Mouse (Mus musculus) heart, postnatal 36 days (tissue): ENCODE results near the gene Xbp1. TPM values are rescaled to one million over a fixed set of nuclear protein-coding genes. Genes with fewer than 3 reads are reported as not detected.
"Not testable (repeated sequence)": the region's sequence is repeated elsewhere in the genome, so short reads cannot be mapped to it uniquely, and the experiment has no call there.

ENCODE experiments used
- DNase-seq, 2 experiments: peaks; one replicate each; pipeline ENCODE4 v3.0.0; 2021 to 2022
- intact Hi-C: fragments of 180-260 bp; cut with DNase I; formaldehyde crosslinking; loops from one replicate; pipeline ENCODE4 v1.15.1; 2025
- total RNA-seq, 2 experiments: library from RNA; stranded (reverse); gene quantifications; 2 replicates each; pipeline ENCODE4 v1.2.3; 2021

Xbp1 gene
- 10 to 100 TPM; 59.2 to 65.2 TPM for total RNA-seq

DNA sequence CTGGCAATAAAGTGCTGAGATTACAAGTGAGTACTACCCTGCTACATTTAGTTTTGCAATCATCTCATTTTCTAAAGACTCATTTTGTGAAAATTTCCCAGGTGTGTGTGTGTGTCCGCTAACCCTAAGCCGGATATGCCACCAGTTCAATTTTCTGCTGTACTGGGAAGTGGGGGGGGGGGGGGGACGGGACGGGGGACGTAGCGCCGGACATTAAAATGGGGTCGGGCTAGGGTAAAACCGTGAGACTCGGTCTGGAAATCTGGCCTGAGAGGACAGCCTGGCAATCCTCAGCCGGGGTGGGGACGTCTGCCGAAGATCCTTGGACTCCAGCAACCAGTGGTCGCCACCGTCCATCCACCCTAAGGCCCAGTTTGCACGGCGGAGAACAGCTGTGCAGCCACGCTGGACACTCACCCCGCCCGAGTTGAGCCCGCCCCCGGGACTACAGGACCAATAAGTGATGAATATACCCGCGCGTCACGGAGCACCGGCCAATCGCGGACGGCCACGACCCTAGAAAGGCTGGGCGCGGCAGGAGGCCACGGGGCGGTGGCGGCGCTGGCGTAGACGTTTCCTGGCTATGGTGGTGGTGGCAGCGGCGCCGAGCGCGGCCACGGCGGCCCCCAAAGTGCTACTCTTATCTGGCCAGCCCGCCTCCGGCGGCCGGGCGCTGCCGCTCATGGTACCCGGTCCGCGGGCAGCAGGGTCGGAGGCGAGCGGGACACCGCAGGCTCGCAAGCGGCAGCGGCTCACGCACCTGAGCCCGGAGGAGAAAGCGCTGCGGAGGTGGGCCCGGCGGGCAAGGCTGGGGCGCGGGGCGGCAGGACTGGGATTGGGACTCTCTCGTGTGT, at the start of gene Xbp1:
Gene Xbp1, plus strand, starts transcription at position 248 of the 854 bp plus-strand sequence.
- DNase-seq, result peak; percentile 96 to 99
- intact Hi-C loops, result no loop called here

DNA sequence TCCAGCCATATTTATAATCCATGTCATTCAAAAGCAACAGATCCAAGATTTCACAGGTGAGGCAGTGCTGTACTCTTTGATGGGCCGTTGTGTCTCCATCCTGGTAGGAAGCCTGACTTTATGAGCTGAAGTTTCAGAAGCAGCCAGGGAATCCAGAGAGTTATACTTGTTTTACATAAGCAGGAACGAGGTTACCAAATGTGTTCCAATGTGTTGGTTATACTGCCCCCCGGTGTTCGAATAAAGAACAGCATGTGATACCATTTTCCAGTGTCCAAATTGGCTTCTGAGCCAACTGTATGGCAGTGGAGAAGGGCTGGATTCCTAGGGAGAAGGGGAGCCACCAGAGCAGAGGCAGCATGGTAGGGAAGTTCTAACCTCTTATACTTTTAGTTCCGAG, 46.3 kb upstream of the Xbp1 start:
- peak; percentile 68 to 71 for DNase-seq
- intact Hi-C loops, result loop anchor here (1.0 to 5.0 kb wide), 2 partner anchors 184 to 292 kb away; no protein-coding TSS in a partner anchor

DNA sequence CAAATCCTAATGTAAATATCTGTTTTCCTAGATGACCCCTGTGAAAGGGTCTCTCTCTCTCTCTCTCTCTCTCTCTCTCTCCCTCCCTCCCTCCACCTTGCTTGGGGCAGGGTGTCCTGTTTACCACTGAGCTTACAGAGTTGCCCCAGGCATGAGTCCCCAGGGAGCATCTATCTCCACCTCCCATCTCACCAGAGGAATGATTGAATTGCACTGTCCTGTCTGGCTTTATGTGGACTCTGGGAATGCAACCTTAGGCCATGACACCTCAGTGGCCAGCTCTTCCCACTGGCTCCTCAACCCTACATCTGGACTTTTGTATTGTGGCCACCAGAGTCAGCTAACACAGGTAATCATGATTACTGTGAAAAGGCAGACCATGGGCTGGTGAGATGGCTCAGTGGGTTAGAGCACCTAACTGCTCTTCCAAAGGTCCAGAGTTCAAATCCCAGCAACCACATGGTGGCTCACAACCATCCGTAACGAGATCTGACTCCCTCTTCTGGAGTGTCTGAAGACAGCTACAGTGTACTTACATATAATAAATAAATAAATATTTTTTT, 44.8 kb upstream of the Xbp1 start:
- DNase-seq, result not testable (repeated sequence)
- intact Hi-C loops, result loop anchor here (5.0 kb wide), 1 partner anchor 363 kb away; no protein-coding TSS in a partner anchor

DNA sequence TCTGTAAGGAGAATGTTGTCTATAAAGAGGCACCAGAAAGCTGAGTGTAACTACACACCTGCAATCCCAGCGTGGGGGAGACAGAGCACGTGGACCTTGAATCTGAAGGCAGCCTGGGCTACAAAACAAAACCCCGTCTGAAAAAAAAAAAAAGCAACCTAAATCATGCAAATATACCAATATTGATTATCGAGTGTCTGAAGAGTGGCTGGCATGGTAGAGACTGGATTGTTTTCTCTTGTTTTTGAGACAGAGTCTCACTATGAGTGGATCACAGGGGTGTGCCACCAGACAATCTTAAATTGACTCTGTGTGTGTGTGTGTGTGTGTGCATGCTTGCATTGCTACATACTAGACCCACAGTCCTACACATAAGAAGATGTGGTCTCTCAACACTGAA, 43.7 kb upstream of the Xbp1 start:
- intact Hi-C loops, result loop anchor here (5.0 kb wide), 1 partner anchor 365 kb away; no protein-coding TSS in a partner anchor

DNA sequence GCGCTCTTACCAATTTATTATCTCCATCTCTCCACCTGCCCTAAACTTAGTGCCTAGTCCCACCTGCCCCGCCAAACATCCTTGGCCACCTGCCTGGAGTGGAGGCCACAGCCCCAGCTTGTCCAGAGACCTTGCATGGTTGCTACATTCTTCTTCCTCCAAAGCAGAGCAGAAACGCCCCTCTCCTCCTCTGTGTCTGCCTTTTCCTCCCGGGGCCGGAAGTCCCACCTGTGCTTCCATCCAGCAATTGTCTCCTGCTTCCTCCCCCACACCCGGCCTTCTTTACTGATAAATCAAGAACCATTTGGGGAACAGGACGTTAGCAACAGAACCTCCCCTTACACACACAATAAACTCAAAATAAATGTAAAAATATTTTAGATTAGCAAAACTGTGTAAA, 42.3 kb upstream of the Xbp1 start:
- no peak for DNase-seq

More for the DNA sequence above, 43.7 kb upstream of the Xbp1 start:
- no peak for DNase-seq

DNA sequence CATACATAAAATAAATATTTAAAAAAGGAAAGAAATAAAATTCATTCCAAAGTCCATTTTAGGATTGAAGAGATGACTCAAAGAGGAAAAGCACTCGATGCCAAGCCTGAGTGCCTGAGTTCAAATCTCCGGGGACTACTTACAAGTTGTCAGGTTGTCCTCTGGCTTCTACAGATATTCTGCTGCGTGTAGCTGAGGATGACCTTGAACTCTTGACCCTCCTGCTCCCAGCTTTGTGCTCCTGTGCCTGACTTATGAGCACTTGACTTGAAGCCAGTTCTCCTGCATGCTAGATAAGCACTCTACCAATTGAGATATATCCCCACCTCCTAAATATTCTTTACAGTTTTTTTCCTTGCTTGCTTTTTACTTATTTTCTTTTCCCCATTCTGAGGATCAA, 41.6 kb upstream of the Xbp1 start:
- DNase-seq, result no peak
- intact Hi-C loops, result loop anchor here (5.0 kb wide), 1 partner anchor 367 kb away; no protein-coding TSS in a partner anchor

More for the DNA sequence above, 42.3 kb upstream of the Xbp1 start:
- intact Hi-C loops, result loop anchor here (5.0 kb wide), 1 partner anchor 366 kb away; no protein-coding TSS in a partner anchor

DNA sequence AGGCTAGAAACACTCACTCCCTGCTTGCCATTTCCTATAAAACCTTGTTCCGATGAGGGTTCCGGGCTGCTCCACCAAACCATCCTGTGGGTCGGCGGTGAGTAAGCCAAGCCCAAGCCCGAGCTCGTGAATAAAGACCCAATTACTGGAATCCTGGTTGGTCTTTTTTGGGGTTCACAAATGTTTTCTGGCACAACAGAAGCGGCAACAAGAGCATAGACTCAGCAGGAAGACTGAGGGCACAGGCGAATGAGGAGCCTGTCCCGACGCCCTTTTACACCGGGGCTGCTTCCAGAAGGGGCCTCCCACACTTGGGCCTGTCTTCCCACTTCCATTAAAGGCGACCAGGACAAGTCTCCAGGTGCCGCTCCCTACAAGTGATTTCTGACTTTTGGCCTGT, 37.9 kb upstream of the Xbp1 start:
- DNase-seq, result no peak
- intact Hi-C loops, result loop anchor here (5.0 kb wide), 1 partner anchor 225 kb away; no protein-coding TSS in a partner anchor

DNA sequence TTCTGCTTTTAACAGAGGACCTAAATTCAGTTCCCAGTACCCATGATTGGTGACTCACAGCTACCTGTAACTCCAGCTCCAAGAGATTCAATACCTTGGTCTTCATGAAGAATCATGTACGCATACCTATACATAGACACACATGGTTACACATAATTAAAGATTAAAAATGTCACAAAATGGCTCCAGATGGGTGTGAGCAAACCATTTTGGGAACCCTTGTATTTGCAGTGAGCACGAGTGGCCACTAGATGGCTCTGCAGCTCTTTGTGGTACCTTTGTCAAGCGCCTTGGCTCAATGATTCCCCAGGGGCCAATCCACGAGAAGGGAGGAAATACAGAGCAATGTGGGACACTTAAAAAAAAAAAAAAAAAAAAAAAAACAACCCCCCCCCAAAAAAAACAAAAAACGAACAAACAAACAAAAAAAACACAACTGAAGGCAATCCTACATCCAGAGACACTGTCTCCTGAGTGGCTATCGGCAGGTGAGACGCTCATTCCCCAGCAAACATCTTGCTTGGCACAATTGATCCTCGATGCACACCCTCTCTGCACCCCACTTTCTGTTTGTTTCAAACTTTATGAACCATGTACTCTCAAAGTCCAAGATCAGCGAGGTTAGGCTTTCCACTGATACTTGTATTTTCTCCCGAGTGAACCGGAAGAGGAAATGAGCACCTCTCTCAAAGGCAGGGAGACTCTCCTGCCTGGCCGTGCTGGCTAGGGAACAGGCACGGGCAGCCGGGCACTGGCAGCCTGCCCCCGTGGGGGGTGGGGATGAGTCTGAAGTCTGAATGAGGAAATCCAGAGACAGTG, 35.1 kb upstream of the Xbp1 start:
- intact Hi-C loops, result loop anchor here (1.0 to 2.0 kb wide), 4 partner anchors 37 to 401 kb away; no protein-coding TSS in a partner anchor
- peak; percentile 85 to 86 for DNase-seq

DNA sequence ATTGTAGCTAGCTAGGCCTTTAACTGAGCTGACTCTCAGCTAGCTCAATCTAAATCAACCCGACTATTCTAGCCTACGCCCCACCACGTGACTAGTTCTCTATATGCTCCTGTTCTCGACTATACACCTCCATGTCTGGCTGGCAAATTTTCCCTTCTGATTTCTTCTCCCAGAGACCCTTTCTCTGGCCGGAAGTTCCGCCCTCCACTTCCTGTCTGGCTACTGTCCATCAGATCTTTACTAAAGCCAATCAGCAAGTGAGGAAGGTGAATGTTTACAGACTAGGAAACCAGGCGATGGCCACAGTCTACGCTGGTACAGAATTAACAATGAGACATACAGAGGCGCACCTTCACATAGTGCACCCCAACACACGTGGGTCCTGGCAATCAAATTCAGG, 31.0 kb upstream of the Xbp1 start:
- DNase-seq, intact Hi-C loops: not testable (repeated sequence)

DNA sequence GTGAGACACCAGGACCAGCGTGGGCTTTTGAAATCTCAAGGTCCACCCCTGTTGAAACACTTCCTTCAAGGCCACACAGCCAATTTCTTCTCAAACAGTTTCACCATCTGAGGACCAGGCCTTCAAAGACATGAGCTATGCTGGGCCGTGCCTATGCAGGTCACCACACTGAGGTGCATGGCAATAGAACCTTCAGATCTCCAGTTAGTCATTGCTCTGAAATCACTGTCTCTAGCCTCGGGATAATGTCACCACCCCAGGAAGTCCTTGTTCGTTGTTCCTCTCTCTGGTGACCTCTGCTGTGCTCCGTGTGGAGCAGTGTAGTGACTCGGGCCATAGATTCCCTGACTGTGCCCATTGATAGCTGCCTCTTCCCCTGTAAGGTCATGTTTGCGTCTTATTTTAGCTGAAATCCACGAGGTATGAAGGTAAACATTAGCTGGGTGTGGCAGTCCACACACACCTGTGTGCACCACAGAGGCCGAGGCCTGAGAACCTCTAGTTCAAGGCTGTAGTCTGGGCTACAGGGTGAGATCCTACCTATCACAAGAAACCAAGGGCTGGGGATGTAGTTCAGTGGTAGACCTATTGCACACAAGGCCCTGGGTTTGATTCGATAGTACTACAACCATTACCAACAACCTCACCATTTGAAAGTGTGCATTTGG, 29.3 kb upstream of the Xbp1 start:
- intact Hi-C loops, result no loop called here
- DNase-seq, result no peak

DNA sequence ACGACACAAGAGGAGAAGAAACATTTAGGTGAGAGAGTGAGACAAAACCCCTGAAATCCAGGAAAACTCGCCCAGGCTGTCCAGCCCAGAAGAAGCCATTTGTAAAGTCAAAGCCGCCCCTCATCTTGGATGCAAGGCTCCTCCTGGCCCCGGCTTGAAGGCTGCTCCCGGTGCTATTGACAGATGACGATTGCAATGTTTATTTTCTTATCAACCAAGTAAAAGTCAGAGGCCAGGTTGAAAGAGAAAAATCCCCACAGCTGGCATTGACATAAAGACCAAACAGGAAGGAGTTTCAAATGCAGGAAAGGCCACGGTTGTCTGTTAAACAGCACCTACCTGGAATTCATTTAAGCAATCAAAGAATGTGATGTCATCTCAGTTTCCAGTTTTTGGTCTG, 28.5 kb upstream of the Xbp1 start:
- DNase-seq, result no peak

DNA sequence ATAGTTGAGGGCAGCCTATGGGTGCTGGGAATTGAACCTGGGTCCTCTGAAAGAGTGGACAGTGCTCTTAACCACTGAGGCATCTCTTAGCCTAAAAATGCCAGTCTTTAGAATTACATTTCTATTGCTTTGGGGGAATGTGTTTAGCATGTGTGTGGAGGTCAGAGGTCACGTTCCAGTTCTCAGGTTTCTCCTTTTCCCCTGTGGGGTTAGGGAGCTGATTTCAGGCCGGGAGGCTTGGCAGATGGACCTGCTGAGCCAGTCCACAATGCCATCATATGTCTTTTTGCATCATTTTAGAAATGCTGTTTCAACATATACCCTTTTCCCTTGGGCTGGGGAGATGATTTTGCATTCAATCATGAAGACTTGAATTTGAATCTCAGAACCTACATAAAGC, 26.6 kb upstream of the Xbp1 start:
- intact Hi-C loops, result no loop called here
- DNase-seq, result no peak

More for the DNA sequence above, 28.5 kb upstream of the Xbp1 start:
- intact Hi-C loops, result no loop called here

DNA sequence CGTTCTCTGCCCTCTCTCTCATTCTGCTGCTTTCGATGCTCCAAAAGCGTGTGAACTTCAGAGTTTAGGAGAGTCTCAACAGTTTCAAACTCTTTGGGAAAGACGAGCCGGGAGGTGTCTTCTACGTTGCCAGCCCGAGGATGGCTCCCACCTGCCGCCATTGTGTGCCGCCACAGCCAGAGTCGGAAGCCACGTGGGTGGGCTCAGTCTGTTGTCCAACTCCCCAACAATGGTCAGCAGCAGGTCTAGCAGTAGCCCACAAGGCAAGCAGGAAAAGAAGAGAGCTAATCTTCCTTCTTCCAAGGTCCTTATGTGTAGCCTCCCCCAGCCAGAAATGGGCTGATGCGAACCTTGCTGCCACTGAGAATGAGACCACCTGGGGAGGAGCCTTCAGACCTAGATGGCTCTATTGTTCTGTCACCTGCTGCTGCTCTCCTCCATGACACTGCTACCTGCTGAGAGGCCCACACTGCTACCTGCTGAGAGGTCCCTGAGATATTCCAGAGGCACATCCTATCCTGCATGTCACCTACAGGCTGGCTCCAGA, 25.1 kb upstream of the Xbp1 start:
- intact Hi-C loops, result no loop called here
- DNase-seq, result no peak

DNA sequence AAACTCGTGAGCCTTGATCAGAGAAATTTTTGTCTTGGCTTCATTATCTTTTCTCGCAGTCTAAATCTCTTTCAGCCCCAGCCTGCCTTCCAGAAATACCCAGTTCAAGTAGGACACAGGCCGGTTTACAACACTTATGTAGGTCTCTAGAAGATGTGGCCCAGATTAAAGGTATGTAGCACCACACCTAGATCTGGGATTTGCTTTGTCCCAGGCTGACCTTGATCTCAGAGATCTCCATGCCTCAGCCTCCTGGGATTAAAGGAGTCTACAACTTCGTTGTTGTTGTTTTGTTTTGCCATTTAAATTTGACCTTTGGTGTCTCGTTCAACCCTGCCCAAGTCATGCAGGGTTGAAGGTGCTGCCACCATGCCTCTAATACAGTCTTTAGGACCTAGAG, 24.6 kb upstream of the Xbp1 start:
- no peak for DNase-seq
- intact Hi-C loops, result no loop called here

DNA sequence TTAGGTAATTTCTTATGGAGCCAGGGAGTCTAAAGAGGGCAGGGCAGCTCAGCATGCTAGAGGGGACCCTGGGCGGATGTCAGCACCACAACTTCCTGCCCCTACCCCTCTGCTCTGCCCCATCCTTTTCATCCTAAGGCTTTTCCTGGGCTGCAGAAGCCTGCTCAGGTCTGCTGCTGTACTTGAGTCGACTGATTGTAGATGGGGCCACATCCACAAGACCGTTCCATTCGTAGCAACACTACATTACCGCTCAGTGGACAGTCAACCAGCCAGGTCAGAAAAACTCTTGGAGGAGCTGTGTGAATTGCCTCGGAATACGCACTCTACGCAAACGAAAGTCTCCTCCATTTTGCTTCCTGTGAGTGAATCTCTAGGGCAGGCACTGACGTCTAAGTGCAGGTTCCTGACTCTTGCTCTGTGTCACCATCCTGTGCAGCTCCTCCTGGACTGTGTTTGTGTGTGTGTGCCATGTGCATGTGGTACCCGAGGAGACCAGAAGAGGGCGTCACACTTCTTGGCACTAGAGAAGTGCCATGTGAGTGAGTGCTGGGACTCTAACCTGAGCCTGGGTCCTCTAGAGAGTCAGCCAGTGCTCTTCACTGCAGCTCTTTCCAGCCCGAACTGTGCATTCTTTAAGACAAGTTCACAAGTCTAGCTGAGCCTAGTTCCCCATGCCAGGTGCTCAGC, 23.8 kb upstream of the Xbp1 start:
- intact Hi-C loops, result no loop called here
- no peak for DNase-seq

DNA sequence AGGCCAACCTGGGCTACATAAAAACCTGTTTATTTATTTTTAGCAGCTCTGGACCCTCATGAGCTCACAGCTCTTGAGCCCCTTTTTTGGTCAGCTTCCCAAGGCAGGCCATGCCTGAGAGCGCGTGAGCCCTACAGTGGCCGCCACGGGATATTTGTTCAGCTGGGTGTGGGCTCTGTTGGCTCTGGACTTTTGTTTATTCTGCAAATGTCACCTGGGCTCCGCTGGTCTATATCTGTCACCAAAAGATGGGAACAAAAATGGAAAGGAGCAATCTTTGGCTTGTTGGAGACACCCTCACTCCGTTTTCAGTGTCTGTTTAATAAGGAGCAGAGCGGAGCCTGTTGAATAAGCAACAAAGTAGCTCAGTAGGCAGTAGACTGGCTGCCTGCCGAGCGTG, 22.0 kb upstream of the Xbp1 start:
- intact Hi-C loops, result no loop called here
- no peak for DNase-seq

DNA sequence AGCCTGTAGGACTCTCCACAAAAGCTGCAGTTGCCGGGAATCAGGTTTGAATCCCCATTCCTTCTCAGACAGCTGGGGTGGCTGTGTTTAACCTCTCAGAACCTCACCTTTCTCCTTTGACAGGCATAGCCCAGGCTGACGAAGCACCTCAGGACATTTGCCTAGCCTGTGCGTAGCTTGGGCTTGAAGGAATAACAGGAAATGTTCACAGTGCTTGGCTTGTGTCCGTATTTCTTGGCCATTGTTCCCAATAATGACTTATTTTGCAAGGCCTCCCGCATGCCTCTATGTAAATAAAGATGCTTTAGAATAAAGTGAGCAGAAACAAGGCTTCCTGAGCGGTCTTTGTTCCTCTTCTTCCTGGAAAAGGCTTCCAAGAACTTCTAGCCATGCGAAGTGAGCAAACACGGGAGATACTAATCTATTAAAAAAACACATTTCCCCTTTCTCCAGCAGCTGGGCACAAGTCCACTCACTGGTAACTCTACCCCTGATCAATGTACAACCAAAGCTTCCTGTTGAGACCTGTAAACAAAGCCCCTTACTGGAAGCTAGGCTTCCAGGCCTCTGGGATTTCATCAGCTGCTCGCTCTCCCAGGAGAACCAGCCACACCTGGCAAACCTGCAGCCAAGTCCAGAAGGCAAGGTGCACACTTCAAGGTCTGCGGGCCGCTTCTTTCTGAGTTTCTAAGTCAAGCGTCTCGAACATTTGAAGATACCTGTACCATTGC, 21.4 kb upstream of the Xbp1 start:
- intact Hi-C loops, result no loop called here
- DNase-seq, result no peak

DNA sequence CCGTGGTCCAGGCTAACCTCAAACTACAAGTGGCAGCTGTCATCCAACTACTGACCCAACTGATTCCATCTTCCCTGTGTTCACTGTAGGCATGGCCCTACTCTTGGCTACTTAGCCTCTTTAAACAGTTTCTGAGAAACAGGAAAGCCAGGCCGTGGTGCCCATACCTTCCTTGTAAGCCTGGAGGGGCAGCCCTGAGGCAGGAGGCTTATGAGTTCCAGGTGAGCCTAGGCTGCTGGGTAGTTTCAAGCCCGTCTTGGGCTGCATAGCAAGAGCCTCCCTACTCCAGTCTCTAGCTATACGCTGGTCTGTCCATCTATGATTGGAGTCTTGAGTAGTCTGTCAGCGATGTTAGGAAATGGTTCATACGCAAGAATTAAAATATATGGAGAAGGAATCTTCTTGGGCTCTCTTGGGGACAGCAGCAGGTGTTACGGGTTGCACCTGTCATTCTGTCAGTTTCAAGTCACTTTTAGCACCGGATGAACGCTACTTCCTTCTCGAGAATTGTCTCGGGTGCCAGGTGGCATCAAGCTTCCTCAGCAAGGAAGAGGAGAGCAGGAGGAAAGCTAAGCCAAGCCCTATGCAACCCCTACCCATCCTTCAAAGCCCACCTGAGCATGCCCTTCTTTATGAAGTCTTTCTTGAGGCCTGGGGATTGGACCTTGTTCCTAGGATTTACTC, 20.4 kb upstream of the Xbp1 start:
- no peak for DNase-seq
- intact Hi-C loops, result no loop called here
